In genomic region chr2:75425384-75425783, GRCm38 (mm10) we compare ENCODE assay signal across 17 mouse cellular contexts.
DNase-seq lines count a peak whose midpoint lies in the region; ATAC-seq and TF ChIP-seq lines count a peak whose summit lies in the region.
"Had no signal": no experiment of that assay in that cellular context is flagged by ENCODE, and none has a peak within 500 bp of the region (broad histone marks: within the 10 kb centered on the region; RNA-seq: fewer than 3 reads in every experiment).

No protein-coding gene starts in this region.

- H3K27me3 ChIP-seq in kidney, embryonic 15.5 days, result peaks cover 10% of the 10 kb centered on the region
- no peaks in the 10 kb centered on the region for H3K27me3 ChIP-seq in hindbrain, embryonic 12.5 days
- no peaks in the 10 kb centered on the region for H3K27me3 ChIP-seq in midbrain, embryonic 13.5 days
- no peaks in the 10 kb centered on the region for H3K27me3 ChIP-seq in neural tube, embryonic 15.5 days (replicated peaks)
- no peaks in the 10 kb centered on the region for H3K27me3 ChIP-seq in liver, postnatal 0 days (ENCODE audit: insufficient read depth, low read length)
- H3K27me3 ChIP-seq: heart, embryonic 15.5 days had no signal

- H3K9me3 ChIP-seq in kidney, embryonic 15.5 days (replicated peaks), result no peaks in the 10 kb centered on the region
- no peaks in the 10 kb centered on the region for H3K9me3 ChIP-seq in hindbrain, embryonic 12.5 days (replicated peaks)
- no peaks in the 10 kb centered on the region for H3K9me3 ChIP-seq in midbrain, embryonic 13.5 days
- H3K9me3 ChIP-seq in neural tube, embryonic 15.5 days (replicated peaks), result no peaks in the 10 kb centered on the region
- H3K9me3 ChIP-seq in liver, postnatal 0 days (ENCODE audit: low read length), result no peaks in the 10 kb centered on the region
- H3K9me3 ChIP-seq: heart, embryonic 15.5 days had no signal

- no peaks in the 10 kb centered on the region for H3K36me3 ChIP-seq in kidney, embryonic 15.5 days
- no peaks in the 10 kb centered on the region for H3K36me3 ChIP-seq in hindbrain, embryonic 12.5 days
- no peaks in the 10 kb centered on the region for H3K36me3 ChIP-seq in midbrain, embryonic 13.5 days
- no peaks in the 10 kb centered on the region for H3K36me3 ChIP-seq in neural tube, embryonic 15.5 days
- no peaks in the 10 kb centered on the region for H3K36me3 ChIP-seq in liver, postnatal 0 days (replicated peaks; ENCODE audit: insufficient read depth, low read length)
- H3K36me3 ChIP-seq: heart, embryonic 15.5 days had no signal

- no peak overlapping the region for H3K9ac ChIP-seq in kidney, embryonic 15.5 days
- no peak overlapping the region for H3K9ac ChIP-seq in hindbrain, embryonic 12.5 days
- H3K9ac ChIP-seq in midbrain, embryonic 13.5 days (replicated peaks), result no peak overlapping the region
- H3K9ac ChIP-seq in neural tube, embryonic 15.5 days (replicated peaks), result no peak overlapping the region
- no peak overlapping the region for H3K9ac ChIP-seq in liver, postnatal 0 days (replicated peaks)
- H3K9ac ChIP-seq: heart, embryonic 15.5 days; lung, embryonic 14.5 days had no signal

- no peak for DNase-seq in kidney, adult 18-20 months
- no peak for DNase-seq in urinary bladder, postnatal 14 days (ENCODE audit: low spot score)
- no peak for DNase-seq in cerebellum, adult 9-11 months
- no peak for DNase-seq in liver, postnatal 0 days
- DNase-seq: adrenal gland, adult 8-10 months; cerebellum, postnatal 14 days; kidney, postnatal 36 days; liver; lung, embryonic 14.5 days; right cerebral cortex, adult 18-20 months had no signal

- no peak for ATAC-seq in kidney, embryonic 15.5 days (replicated peaks; ENCODE audit: low FRiP score)
- peak; percentile 77 for ATAC-seq in hindbrain, embryonic 12.5 days (ENCODE audit: low FRiP score)
- peak; percentile 66; the same call in 1 of the 2 replicates for ATAC-seq in midbrain, embryonic 13.5 days
- ATAC-seq in neural tube, embryonic 15.5 days (ENCODE audit: low FRiP score), result 0 out of 2 replicates have a peak, but pooled peaks have one; percentile 28
- no peak for ATAC-seq in liver, postnatal 0 days
- ATAC-seq: intestine, postnatal 0 days had no signal

- peak overlapping the region; percentile 10; the same call in 1 of the 2 replicates for H3K4me2 ChIP-seq in kidney, embryonic 15.5 days
- H3K4me2 ChIP-seq in hindbrain, embryonic 12.5 days (replicated peaks), result no peak overlapping the region; the same call in 1 of the 2 replicates
- H3K4me2 ChIP-seq in midbrain, embryonic 13.5 days (replicated peaks), result peak overlapping the region; percentile 16; the same call in 1 of the 2 replicates
- 0 out of 2 replicates have a peak overlapping the region, but pooled peaks have one; percentile 20 for H3K4me2 ChIP-seq in neural tube, embryonic 15.5 days
- H3K4me2 ChIP-seq in liver, postnatal 0 days (ENCODE audit: low read depth, low read length), result no peak overlapping the region
- H3K4me2 ChIP-seq: heart, embryonic 15.5 days; lung, embryonic 14.5 days had no signal

- no peak overlapping the region for H3K27ac ChIP-seq in kidney, embryonic 15.5 days
- H3K27ac ChIP-seq in hindbrain, embryonic 12.5 days, result peak overlapping the region; percentile 88
- peak overlapping the region; percentile 90 for H3K27ac ChIP-seq in midbrain, embryonic 13.5 days
- H3K27ac ChIP-seq in neural tube, embryonic 15.5 days (replicated peaks), result peak overlapping the region; percentile 10; the same call in 1 of the 2 replicates
- no peak overlapping the region for H3K27ac ChIP-seq in liver, postnatal 0 days (ENCODE audit: low read depth)
- H3K27ac ChIP-seq: heart, embryonic 15.5 days; left cerebral cortex, adult 2 months had no signal

- H3K4me3 ChIP-seq in kidney, embryonic 15.5 days (replicated peaks), result no peak overlapping the region
- H3K4me3 ChIP-seq in hindbrain, embryonic 12.5 days, result no peak overlapping the region
- no peak overlapping the region for H3K4me3 ChIP-seq in midbrain, embryonic 13.5 days (replicated peaks)
- H3K4me3 ChIP-seq in neural tube, embryonic 15.5 days (replicated peaks), result no peak overlapping the region
- H3K4me3 ChIP-seq in liver, postnatal 0 days (ENCODE audit: low read depth, low read length), result no peak overlapping the region
- H3K4me3 ChIP-seq: heart, embryonic 15.5 days; left cerebral cortex, adult 2 months had no signal

- WGBS in kidney, embryonic 15.5 days, result 10% methylated on average over 7 of the region's 7 CpGs
- 18% methylated on average over 7 of the region's 7 CpGs for WGBS in hindbrain, embryonic 12.5 days
- WGBS in midbrain, embryonic 13.5 days, result 17% methylated on average over 7 of the region's 7 CpGs
- WGBS in neural tube, embryonic 15.5 days, result 16% methylated on average over 7 of the region's 7 CpGs
- 62% methylated on average over 7 of the region's 7 CpGs for WGBS in liver, postnatal 0 days (ENCODE audit: insufficient replicate concordance)

- TF ChIP-seq CTCF in liver, postnatal 0 days (IDR thresholded peaks at IDR 0.05; ENCODE audit: low read depth), result no peak

- H3K4me1 ChIP-seq in kidney, embryonic 15.5 days, result peaks cover 26% of the 10 kb centered on the region
- H3K4me1 ChIP-seq in hindbrain, embryonic 12.5 days, result peaks cover 16% of the 10 kb centered on the region
- H3K4me1 ChIP-seq in midbrain, embryonic 13.5 days (replicated peaks), result peaks cover 32% of the 10 kb centered on the region
- peaks cover 29% of the 10 kb centered on the region for H3K4me1 ChIP-seq in neural tube, embryonic 15.5 days
- no peaks in the 10 kb centered on the region for H3K4me1 ChIP-seq in liver, postnatal 0 days (ENCODE audit: insufficient read depth)

- TF ChIP-seq EP300 in liver, postnatal 0 days (IDR thresholded peaks at IDR 0.05; ENCODE audit: low read depth), result no peak

Comparison
In these comparisons a context has a peak if more than half of its experiments do, and no peak if none do; other contexts are left out.
1. ATAC-seq: peak in hindbrain, embryonic 12.5 days (single experiment), midbrain, embryonic 13.5 days (single experiment) and neural tube, embryonic 15.5 days (single experiment); none in kidney, embryonic 15.5 days (single experiment) and liver, postnatal 0 days (single experiment).
2. H3K27ac ChIP-seq: peak in hindbrain, embryonic 12.5 days (single experiment), midbrain, embryonic 13.5 days (single experiment) and neural tube, embryonic 15.5 days (single experiment); none in kidney, embryonic 15.5 days (single experiment) and liver, postnatal 0 days (single experiment).
3. H3K4me2 ChIP-seq: peak in kidney, embryonic 15.5 days (single experiment), midbrain, embryonic 13.5 days (single experiment) and neural tube, embryonic 15.5 days (single experiment); none in hindbrain, embryonic 12.5 days (single experiment) and liver, postnatal 0 days (single experiment).